Mouse (Mus musculus): ENCODE data around the gene Rbpjl.

GRCm38 (mm10) chr2:164403396-164404081 lies 598 bp downstream of the Rbpjl start:
- TF ChIP-seq CTCF (IDR thresholded peaks at IDR 0.05) (no peak), EP300 (IDR thresholded peaks at IDR 0.05; ENCODE audit: insufficient read depth, low read depth, low read length) (no peak), POLR2A (IDR thresholded peaks at IDR 0.05; ENCODE audit: insufficient read depth, low read depth, low read length) (no peak)
